Mouse (Mus musculus): Measurements from ENCODE around the gene Ap4b1.

The Ap4b1 gene

DNA sequence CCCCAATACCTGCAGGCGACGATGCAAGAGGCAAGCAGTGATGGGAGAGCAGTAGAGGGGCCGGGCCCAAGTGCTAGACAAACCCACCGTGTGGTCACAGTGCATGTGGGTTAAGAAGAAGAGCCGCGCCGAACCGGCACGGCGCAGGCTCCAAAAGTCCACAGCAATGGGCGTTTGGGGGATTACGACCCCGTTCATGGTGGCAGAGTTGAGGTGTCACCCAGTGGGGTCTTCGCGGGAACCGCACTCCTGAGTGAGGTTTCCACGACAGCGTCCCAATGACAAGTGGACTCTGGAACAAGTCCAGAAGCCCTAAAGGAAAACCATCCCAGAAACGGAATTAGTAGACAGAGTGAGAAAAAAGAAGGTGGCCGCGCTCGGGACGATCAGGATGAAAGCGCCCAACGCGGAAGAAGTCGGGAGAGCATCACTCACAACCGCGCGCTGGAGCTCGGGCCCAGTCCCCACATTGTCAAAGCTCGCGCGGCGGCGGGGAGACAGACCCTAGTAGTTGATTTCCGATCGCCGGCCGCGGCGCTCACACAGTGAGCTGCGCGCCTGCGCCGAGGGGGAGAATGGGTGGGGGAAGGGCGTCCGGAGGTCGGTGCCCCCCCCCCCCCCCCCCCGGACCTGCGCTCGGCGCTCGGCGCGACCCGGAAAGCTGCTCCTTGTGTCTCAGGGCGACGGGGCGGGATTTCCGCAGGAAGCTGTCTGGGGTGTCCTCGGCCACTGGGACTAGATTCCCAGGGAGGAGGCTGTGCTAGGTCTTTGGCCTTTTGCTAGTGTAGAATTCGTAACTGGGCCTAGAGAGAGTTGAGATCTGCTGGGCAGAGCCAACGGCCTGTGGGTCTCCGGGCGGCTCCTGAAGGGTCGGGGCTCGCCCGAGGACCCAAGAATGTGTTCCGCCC, at the start of gene Ap4b1, which contains the start of the genes Dclre1b and Gm43064:
Gene Ap4b1, plus strand, starts transcription at position 630 of the 908 bp plus-strand sequence.
Gene Dclre1b, minus strand, starts transcription at position 554 of the 908 bp plus-strand sequence.
Gene Gm43064, plus strand, starts transcription at position 683 of the 908 bp plus-strand sequence.
- in situ Hi-C loops (cut with MboI, MseI) = no loop called here

DNA sequence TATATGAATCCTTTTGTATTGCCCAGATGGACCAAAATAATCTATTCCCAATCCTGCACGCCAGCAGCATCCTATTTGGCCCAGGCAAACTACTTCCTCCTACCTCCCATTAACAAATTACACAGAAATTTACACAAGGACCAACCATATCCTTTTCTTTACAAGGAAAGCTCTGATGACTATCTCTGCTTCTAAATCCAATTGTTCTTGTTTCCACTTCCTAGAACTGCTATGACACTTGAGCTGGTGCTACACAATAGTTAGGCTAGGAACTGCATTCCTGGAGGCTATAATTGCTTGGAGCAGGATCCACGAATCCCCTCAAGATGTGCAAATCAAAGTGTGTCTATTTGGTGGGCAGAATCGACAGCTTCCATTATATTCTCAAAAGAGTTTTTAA, 42.5 kb upstream of the Ap4b1 start:
- in situ Hi-C loops (cut with MboI, MseI) = no loop called here

DNA sequence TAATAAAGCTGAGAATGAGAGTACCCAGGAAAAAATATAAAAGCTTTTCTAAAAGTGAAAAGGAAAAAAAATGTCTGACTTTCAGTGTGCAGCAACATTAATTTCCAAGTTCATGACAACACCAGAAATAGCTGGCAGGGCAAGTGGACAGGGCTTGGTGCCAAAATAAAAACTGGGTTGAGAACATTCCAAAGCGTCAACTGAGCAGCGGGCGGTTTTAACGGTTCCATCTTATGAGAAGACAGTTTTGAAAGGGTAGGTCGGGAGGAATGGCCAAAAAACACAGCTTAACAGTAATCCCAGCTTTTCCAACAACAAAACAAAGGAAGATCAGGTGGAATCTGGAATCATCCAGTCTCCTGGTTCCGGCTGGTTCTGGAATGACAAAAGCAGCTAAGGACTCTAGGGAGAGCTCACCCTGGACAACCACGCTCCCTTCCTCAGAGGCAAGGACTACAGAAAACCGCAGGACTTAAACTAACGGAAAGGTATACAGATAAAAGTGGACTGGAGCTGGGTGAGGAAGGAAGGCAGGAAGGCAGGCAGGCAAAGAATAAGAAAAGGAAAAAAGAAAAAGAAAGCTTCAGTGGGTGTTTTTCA, 37.7 kb upstream of the Ap4b1 start:
- in situ Hi-C loops (cut with MboI, MseI) = no loop called here

DNA sequence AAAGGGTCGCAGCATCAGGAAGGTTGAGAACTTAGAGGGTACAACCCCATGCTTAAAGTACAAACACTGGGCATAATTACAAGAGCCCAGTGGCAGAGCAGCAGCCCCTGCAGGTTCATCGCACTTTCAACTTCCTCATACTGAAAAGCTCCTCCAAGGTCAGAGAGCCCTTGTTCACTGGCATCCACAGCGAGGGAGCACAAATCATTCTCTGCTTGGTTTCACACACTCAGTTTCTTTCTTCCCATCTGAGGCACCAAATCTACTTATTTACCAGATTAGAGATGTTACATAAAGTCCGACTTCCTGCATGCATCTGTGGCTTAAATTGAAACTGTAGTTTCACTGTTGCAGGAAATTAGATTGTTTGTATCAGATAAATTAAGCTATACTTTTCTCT, 36.5 kb upstream of the Ap4b1 start:
- in situ Hi-C loops (cut with MboI, MseI) = no loop called here

DNA sequence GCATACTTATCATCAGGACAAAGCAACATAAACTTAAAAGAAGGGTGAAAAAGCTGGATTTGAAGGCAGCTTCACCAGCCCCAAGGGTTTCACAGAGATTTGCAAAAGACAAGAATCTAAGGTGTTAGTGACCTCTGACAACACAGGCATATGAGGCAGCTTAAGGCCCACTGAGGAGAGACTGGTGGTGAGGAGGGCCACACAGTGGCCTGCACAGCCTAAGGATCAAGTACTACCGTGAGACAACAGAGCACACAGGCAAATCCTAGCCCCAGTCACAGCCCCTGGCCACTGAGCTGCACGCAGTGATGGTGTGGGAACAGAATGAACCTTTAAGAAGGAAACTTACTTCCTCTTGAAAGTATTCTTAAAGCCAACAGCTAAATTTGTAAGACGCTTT, 35.8 kb upstream of the Ap4b1 start:
- in situ Hi-C loops (cut with MboI, MseI) = no loop called here

DNA sequence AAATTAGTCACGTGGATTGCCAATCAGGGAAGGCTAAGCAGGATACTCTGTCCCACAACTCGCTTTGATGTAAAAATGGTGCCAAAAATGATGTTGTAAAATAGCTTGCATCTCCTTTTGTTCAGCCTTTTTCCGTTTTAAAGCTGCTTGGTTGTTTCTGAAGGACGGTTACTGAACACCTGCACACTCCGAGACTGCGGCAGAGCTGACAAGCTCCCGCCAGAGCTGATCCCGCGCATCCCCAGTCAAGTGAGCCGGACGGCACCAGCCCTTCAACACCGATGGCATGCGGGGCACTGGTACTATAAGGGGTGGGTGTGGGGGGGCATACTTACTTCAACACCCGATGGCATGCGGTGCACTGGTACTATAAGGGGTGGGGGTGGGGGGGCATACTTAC, 35.3 kb upstream of the Ap4b1 start:
- in situ Hi-C loops (cut with MboI, MseI) = no loop called here

DNA sequence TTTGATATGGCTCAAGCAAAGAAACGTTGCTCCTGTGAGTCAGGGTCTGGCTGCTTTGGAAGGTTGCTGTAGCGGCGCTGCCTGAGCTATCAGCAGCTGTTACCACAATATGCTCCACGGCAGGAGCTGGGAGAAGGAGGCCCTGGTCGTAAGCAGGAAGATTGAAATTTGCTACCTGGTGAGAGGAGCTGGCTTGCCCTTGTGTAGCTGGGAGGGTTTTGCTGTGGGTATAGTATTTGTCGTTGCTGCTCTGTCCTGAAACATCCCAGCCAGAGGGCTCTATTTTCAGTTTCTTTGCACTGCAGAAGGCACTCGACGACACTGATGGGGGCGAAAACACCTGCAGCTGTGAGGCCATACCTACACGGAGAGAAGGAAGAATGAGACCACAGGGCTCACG, 31.4 kb upstream of the Ap4b1 start:
- in situ Hi-C loops (cut with MboI, MseI) = loop anchor here in 1 of 2 experiments (5.0 kb wide), 1 partner anchor 491 kb away; no protein-coding TSS in a partner anchor

DNA sequence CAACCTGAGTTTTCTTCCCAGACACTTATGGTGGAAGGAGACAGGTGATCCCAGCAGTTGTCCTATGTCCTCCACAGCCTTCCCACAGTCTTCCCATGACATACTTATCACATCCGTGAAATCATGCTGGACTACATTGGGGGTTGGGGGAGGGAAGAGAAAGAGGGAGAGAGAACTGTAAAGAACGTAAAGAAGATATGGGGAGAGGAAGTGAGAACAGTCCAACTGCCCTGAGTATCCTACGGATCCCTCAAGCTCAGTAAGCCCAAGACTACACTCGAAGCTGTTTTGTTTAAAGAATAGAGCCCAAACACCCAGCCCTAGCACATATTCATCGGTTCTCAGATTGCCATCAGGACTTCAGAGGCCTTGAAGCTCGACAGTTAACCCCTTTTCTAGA, 30.7 kb upstream of the Ap4b1 start:
- in situ Hi-C loops (cut with MboI, MseI) = loop anchor here in 1 of 2 experiments (5.0 kb wide), 1 partner anchor 491 kb away; no protein-coding TSS in a partner anchor

DNA sequence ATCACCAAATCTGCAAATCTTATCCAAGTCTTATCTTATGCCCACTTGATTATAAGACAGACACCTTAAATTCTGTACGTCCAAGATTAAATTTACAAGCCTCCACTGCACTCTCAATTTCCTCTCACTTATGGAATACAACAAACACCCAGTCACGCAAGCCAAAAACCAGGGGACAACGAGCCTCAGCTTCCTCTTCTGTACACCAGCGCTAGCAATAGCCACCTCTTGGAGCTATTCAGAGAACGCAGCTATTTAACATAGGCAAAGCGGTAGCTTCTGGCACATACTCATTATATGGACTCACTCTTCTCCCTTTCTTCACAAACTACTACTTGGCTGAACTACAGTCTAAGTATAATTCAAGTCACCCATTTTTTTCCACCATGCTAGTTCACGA, 30.1 kb upstream of the Ap4b1 start:
- in situ Hi-C loops (cut with MboI, MseI) = loop anchor here in 1 of 2 experiments (5.0 kb wide), 1 partner anchor 492 kb away; no protein-coding TSS in a partner anchor

DNA sequence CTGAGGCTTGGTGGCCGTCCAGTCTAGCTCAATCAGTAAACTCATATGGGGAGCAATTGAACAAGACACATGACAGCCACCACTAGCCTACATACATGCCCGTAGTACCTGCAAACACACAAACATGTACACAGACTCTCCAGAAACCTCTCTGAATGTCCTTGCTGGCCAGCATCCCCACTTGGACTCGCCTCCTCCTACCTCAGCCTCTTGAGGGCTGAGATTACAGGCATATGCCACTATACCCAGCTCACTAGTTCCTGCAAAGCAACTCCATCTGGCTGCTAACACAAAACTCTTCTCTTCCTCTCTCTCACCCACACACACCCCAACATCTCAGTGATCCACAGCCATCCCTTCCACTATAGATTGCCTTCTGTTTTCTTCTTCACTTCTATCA, 29.0 kb upstream of the Ap4b1 start:
- in situ Hi-C loops (cut with MboI, MseI) = no loop called here

DNA sequence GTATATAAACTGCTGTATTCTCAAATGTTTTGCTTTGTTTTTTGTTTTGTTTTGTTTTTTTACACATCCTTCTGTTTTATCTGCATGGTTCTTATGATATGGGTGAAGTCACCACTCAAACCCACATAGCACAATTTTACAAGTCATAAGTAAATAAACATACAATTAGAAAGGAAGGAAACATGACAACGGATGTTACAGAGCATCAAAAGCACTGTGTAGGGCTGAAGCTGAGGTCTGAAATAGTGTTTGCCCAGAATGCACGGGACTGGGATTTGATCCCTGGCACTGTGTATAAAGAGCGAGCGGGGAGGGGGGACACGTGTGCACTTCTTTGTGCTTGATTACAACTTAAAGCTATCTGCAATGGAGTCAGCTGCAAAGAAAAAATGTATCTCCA, 28.5 kb upstream of the Ap4b1 start:
- in situ Hi-C loops (cut with MboI, MseI) = no loop called here

DNA sequence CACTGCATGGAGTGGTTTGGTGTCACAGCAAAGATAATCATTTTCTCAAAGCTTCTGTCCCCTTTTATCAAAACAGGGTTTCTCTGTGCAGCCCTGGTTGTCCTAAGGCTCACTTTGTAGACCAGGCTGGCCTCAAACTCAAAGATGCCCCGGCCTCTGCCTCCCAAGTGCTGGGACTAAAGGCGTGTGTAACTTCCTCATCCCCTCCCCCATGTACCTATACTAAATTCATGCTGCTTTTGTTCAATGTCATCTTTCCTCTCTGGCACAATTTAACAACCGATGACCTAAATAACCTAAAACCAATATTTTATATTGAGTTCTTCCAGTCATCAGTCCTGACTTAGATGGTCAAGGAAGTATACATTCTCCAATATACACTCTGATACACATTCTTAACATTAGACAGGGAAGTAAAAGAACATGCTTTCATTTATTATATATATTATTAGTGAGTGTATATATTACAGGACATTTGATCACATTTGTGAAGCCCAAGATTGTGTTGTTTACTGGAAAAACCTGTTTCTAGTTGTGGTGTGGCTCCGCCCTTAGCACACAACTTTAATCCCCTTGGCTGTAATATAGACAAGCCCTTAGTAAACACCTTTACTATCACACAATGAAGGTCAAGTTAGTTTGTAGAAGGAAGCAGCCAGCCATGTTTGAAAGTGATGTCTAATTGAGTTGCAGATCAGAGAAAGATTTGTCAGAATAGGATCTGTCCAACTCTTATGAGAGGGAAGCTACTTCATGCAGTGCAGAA, 26.3 kb upstream of the Ap4b1 start:
- in situ Hi-C loops (cut with MboI, MseI) = no loop called here

DNA sequence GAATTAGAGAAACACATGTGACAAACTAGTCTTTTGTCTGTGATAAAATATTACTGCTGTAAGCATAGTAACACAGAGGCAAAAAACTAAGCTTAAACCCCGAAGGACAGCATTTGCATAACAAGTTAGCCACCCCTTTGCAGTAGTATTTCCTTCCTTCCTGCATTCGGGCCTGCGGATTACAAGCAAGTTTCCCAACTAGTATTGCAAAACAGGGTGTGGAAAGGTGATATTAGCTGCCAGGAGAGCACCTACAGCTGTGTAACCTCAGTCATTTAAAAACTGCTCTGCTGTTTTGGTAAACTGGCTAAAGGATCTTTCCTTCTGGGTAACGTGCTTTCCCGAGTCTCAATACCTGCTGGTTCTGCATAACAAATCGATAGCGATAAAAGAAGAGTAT, 22.1 kb upstream of the Ap4b1 start:
- in situ Hi-C loops (cut with MboI, MseI) = no loop called here

DNA sequence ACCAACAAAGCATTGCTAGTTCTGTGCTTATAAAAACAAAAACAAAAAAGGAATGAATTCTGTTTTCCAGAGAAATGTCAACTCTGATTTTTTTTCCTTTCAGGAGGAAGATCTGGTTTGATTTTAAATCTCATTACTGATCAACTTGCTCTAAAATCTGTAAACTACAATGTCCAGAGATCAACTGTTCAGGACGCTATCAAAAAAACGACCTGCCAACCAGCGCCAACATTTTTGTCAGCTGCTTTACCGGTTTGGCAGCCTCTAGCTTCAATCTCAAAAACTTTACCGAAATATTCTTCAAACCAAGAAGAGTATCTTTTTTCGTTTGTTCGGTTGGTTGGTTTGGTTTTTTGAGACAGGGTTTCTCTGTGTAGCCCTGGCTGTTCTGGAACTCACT, 20.2 kb upstream of the Ap4b1 start:
- in situ Hi-C loops (cut with MboI, MseI) = no loop called here

DNA sequence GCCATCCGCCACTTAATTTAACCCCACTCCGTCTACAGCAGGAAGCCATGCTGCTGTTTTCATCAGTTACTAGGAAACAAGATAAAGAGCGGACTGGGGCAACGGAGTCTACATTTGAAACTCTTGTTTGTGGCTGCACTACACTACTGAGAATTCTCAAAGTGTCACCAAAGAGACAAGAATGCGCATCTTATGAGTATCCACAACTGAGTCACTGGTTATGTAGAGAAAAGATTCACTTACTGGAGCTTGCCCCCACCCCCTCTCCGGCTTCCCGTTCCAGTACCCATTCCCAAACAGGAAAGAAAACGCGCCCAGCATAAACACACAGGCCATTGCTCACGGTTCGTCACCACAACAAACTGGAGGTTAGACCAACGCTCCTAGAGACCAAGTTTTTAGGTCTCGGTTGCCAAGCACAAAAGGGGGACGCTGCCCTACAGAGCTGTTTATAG, 19.4 kb upstream of the Ap4b1 start:
- in situ Hi-C loops (cut with MboI, MseI) = loop anchor here (5.0 kb wide), 2 partner anchors 67 to 82 kb away; partner anchors contain the start of gene Ptpn22 (in 1 of the 2)

DNA sequence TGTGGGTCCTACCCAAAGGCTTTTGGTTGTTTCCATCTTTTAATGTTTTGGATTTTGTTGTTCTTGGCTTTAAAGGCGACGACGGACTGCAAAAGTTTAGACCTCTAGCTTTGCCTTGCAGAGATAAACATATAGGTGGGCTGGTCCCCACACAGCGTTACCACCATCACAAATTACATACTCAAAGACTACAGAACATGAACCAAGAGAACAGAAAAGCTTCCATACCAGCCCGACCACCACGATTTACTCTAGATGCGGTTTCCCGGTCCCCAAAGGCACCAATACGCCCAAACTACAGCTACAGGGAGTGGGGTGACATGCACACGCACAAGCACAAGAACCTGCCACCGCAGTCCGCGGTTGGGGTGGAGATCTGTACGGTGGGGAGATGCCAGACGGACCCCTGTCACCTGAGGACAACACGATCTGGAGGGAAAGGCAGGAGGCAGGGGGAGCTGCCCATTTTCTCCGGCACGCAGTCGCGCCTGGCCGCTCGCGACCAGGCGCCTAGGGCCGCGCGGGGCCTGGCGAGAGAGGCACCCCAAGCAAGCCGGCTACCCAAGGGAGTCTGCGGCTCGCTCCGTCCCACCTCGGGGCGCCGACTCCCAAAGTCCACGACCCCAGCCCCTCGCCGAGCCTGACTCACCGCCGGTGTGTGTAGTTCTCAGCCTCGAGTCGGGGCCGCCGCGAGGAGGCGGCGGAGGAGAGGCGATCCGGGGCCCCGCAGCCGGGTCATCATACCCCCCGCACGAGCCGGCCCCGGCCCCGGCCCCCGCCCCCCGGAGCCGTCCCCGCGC, 18.8 kb upstream of the Ap4b1 start:
- in situ Hi-C loops (cut with MboI, MseI) = loop anchor here (5.0 kb wide), 2 partner anchors 67 to 82 kb away; partner anchors contain the start of gene Ptpn22 (in 1 of the 2)

DNA sequence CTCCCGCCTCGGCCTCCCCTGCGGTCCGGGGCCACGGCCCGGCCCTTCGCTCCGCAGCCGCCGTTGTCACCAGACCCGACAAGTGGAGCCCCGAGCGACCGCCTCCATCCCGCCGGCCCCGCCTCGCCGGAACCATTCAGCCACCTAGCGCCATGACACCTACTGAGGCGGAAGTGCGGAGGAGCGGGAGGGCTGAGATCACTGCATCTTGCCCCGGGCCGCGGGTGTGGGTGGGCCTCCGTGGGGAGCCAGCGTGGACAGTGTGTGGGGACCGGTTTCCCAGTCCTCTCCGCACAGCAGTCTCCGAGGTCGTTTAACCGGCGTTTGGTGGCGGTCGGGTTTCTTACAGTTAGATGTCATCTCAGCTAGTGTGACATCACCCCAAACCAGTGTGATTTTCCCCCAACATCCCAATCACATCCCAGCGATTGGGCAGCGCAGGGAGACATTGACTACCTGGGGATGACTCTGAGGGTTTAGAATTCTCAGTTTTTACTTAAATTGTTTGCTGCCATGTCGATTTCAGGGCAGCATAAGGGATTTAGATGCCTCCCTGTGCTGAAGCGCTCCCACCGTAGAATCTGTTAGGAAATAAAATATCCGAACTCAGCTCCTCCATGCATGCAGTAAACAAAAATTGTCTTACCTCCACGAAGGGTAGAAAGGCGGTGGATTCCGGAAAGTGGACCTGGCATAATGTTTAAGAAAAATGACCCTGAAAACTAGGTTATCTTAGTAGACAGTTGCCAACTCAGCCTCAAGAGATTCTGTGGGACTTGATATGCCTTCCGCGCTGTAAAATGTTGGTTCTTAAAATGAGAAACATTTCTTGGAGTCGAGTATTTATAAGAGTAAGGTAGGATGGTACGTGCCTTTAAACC, 17.9 kb upstream of the Ap4b1 start, which contains the start of gene Hipk1:
Gene Hipk1, minus strand, starts transcription at position 334 of the 881 bp plus-strand sequence.
- in situ Hi-C loops (cut with MboI, MseI) = loop anchor here (5.0 kb wide), 2 partner anchors 66 to 81 kb away; partner anchors contain the start of gene Ptpn22 (in 1 of the 2)

DNA sequence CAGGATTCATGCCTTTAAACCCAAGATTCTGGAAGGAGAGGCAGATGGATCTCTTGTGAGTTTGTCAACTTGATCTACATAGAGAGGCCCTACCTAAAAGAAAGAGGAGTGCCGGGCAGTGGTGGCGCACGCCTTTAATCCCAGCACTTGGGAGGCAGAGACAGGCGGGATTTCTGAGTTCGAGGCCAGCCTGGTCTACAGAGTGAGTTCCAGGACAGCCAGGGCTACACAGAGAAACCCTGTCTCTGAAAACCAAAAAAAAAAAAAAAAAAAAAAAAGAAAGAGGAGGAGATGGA, 17.3 kb upstream of the Ap4b1 start:
- in situ Hi-C loops (cut with MboI, MseI) = loop anchor here (5.0 kb wide), 2 partner anchors 65 to 80 kb away; partner anchors contain the start of gene Ptpn22 (in 1 of the 2)

DNA sequence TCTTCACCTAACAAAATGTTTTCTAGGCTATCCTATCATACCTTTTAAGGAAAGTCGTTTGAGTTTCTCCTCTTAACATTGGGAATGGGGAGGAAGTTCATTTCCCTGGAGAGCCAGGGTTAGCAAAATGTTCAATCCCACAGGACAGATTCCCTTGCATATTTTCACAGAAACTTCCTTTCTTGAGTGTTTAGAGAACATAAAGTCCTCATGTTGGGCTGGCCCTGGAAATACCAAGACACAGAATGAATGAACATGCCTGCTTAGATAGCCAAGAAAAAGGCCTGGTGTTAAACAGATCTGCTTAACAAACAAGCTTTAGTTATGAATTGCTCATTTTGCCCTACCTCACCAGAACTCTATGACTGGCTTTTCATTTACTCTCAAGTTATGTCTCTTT, 16.8 kb upstream of the Ap4b1 start:
- in situ Hi-C loops (cut with MboI, MseI) = loop anchor here (5.0 kb wide), 2 partner anchors 65 to 80 kb away; partner anchors contain the start of gene Ptpn22 (in 1 of the 2)

DNA sequence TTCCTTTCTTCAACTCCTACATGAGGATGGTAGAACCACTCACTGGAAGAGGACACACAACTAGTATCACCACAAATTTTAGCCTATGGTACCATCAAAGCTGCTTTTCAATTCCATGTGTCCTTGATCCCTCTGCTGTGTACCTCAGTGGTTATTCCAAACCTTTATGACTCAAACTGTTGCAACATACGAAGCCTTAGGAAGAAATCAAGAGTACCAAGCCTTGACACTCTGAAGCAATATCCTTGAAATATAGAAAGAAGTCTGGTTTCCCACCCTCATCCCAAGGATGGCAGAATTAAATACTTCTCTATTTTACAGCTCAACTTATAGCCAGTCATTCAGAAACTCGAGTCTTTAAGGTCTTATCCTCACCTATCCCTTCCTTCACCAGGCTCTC, 12.9 kb upstream of the Ap4b1 start:
- in situ Hi-C loops (cut with MboI, MseI) = no loop called here
